Mouse (Mus musculus): ENCODE results near the gene Epb41l1. TPM values are rescaled to one million over a fixed set of nuclear protein-coding genes. Genes with fewer than 3 reads are reported as not detected.

Gene Epb41l1
- polyA plus RNA-seq, 1 experiment from 2014 or later = 0.67 TPM

GRCm38 (mm10) chr2:156474111-156474510, 53.4 kb downstream of the Epb41l1 start:
- WGBS (ENCODE audit: insufficient replicate concordance) = 50% methylated on average over 3 of the region's 3 CpGs
- Histone ChIP-seq H3K27ac (ENCODE audit: low read length) (no peak overlapping the region), H3K9me3 (replicated peaks; ENCODE audit: control insufficient read depth, low read length) (no peaks in the 10 kb centered on the region), H3K4me2 (ENCODE audit: low read depth, low read length) (no peak overlapping the region), H3K36me3 (ENCODE audit: control insufficient read depth, insufficient read depth) (no peaks in the 10 kb centered on the region), H3K27me3 (ENCODE audit: control insufficient read depth, insufficient read depth, low read depth, low read length) (peaks cover 39% of the 10 kb centered on the region), H3K9ac (ENCODE audit: low read depth, low read length) (no peak overlapping the region), H3K4me1 (ENCODE audit: control insufficient read depth, low read depth, low read length) (peaks cover 28% of the 10 kb centered on the region), H3K4me3 (ENCODE audit: low read depth, low read length) (no peak overlapping the region)
- no peak for ATAC-seq (ENCODE audit: low read depth)

GRCm38 (mm10) chr2:156474891-156475284, 54.2 kb downstream of the Epb41l1 start:
- Histone ChIP-seq H3K27ac (ENCODE audit: low read length) (peak overlapping the region; percentile 58), H3K4me1 (ENCODE audit: control insufficient read depth, low read depth, low read length) (peaks cover 28% of the 10 kb centered on the region), H3K4me2 (ENCODE audit: low read depth, low read length) (peak overlapping the region; percentile 85), H3K9ac (ENCODE audit: low read depth, low read length) (peak overlapping the region; percentile 66), H3K4me3 (ENCODE audit: low read depth, low read length) (peak overlapping the region; percentile 65), H3K9me3 (replicated peaks; ENCODE audit: control insufficient read depth, low read length) (no peaks in the 10 kb centered on the region), H3K27me3 (ENCODE audit: control insufficient read depth, insufficient read depth, low read depth, low read length) (peaks cover 39% of the 10 kb centered on the region), H3K36me3 (ENCODE audit: control insufficient read depth, insufficient read depth) (no peaks in the 10 kb centered on the region)
- WGBS (ENCODE audit: insufficient replicate concordance) = 27% methylated on average over 12 of the region's 12 CpGs
- ATAC-seq (ENCODE audit: low read depth) = peak; percentile 70

- 1% methylated on average over 63 of the region's 80 CpGs for WGBS (ENCODE audit: insufficient replicate concordance)
These were observed 54.8 kb downstream of the Epb41l1 start for GRCm38 (mm10) chr2:156475285-156476110.

GRCm38 (mm10) chr2:156476111-156476747, 55.5 kb downstream of the Epb41l1 start:
- 23% methylated on average over 8 of the region's 8 CpGs for WGBS (ENCODE audit: insufficient replicate concordance)
- Histone ChIP-seq H3K4me2 (ENCODE audit: low read depth, low read length) (peak overlapping the region; percentile 85), H3K27me3 (ENCODE audit: control insufficient read depth, insufficient read depth, low read depth, low read length) (peaks cover 39% of the 10 kb centered on the region), H3K36me3 (ENCODE audit: control insufficient read depth, insufficient read depth) (no peaks in the 10 kb centered on the region), H3K9me3 (replicated peaks; ENCODE audit: control insufficient read depth, low read length) (no peaks in the 10 kb centered on the region), H3K9ac (ENCODE audit: low read depth, low read length) (peak overlapping the region; percentile 66), H3K27ac (ENCODE audit: low read length) (no peak overlapping the region), H3K4me3 (ENCODE audit: low read depth, low read length) (peak overlapping the region; percentile 65), H3K4me1 (ENCODE audit: control insufficient read depth, low read depth, low read length) (peaks cover 28% of the 10 kb centered on the region)
- ATAC-seq (ENCODE audit: low read depth) = no peak

More at GRCm38 (mm10) chr2:156475285-156476110, 54.8 kb downstream of the Epb41l1 start:
- peak overlapping the region; percentile 85 for H3K4me2 ChIP-seq (ENCODE audit: low read depth, low read length)
- peak; percentile 73 for ATAC-seq (ENCODE audit: low read depth)
- H3K36me3 ChIP-seq (ENCODE audit: control insufficient read depth, insufficient read depth) = no peaks in the 10 kb centered on the region
- peak overlapping the region; percentile 58 for H3K27ac ChIP-seq (ENCODE audit: low read length)
- H3K9ac ChIP-seq (ENCODE audit: low read depth, low read length) = peak overlapping the region; percentile 66
- peaks cover 28% of the 10 kb centered on the region for H3K4me1 ChIP-seq (ENCODE audit: control insufficient read depth, low read depth, low read length)
- no peaks in the 10 kb centered on the region for H3K9me3 ChIP-seq (replicated peaks; ENCODE audit: control insufficient read depth, low read length)
- peak overlapping the region; percentile 65 for H3K4me3 ChIP-seq (ENCODE audit: low read depth, low read length)
- peaks cover 39% of the 10 kb centered on the region for H3K27me3 ChIP-seq (ENCODE audit: control insufficient read depth, insufficient read depth, low read depth, low read length)

GRCm38 (mm10) chr2:156476748-156477151, 56.0 kb downstream of the Epb41l1 start:
- no peak overlapping the region for H3K9ac ChIP-seq (ENCODE audit: low read depth, low read length)
- no peak overlapping the region for H3K4me3 ChIP-seq (ENCODE audit: low read depth, low read length)
- H3K4me2 ChIP-seq (ENCODE audit: low read depth, low read length) = no peak overlapping the region
- no peak for ATAC-seq (ENCODE audit: low read depth)
- H3K27ac ChIP-seq (ENCODE audit: low read length) = no peak overlapping the region
- no peaks in the 10 kb centered on the region for H3K36me3 ChIP-seq (ENCODE audit: control insufficient read depth, insufficient read depth)
- WGBS (ENCODE audit: insufficient replicate concordance) = 54% methylated on average over 5 of the region's 5 CpGs
- peaks cover 39% of the 10 kb centered on the region for H3K27me3 ChIP-seq (ENCODE audit: control insufficient read depth, insufficient read depth, low read depth, low read length)
- H3K9me3 ChIP-seq (replicated peaks; ENCODE audit: control insufficient read depth, low read length) = no peaks in the 10 kb centered on the region
- H3K4me1 ChIP-seq (ENCODE audit: control insufficient read depth, low read depth, low read length) = peaks cover 28% of the 10 kb centered on the region

- peaks cover 39% of the 10 kb centered on the region for H3K27me3 ChIP-seq (ENCODE audit: control insufficient read depth, insufficient read depth, low read depth, low read length)
- no peak overlapping the region for H3K27ac ChIP-seq (ENCODE audit: low read length)
- WGBS (ENCODE audit: insufficient replicate concordance) = 39% methylated on average over 13 of the region's 13 CpGs
These were observed 57.5 kb downstream of the Epb41l1 start for GRCm38 (mm10) chr2:156478046-156478690.

GRCm38 (mm10) chr2:156479833-156480232, 59.1 kb downstream of the Epb41l1 start:
- ATAC-seq (ENCODE audit: low read depth) = no peak
- WGBS (ENCODE audit: insufficient replicate concordance) = 60% methylated on average over 7 of the region's 7 CpGs
- Histone ChIP-seq H3K9ac (ENCODE audit: low read depth, low read length) (no peak overlapping the region), H3K4me3 (ENCODE audit: low read depth, low read length) (no peak overlapping the region), H3K9me3 (replicated peaks; ENCODE audit: control insufficient read depth, low read length) (no peaks in the 10 kb centered on the region), H3K4me1 (ENCODE audit: control insufficient read depth, low read depth, low read length) (peaks cover 19% of the 10 kb centered on the region), H3K4me2 (ENCODE audit: low read depth, low read length) (no peak overlapping the region), H3K36me3 (ENCODE audit: control insufficient read depth, insufficient read depth) (no peaks in the 10 kb centered on the region), H3K27ac (ENCODE audit: low read length) (no peak overlapping the region), H3K27me3 (ENCODE audit: control insufficient read depth, insufficient read depth, low read depth, low read length) (peaks cover 35% of the 10 kb centered on the region)

More at GRCm38 (mm10) chr2:156478046-156478690, 57.5 kb downstream of the Epb41l1 start:
- no peak for ATAC-seq (ENCODE audit: low read depth)
- Histone ChIP-seq H3K9me3 (replicated peaks; ENCODE audit: control insufficient read depth, low read length) (no peaks in the 10 kb centered on the region), H3K4me1 (ENCODE audit: control insufficient read depth, low read depth, low read length) (peaks cover 28% of the 10 kb centered on the region), H3K36me3 (ENCODE audit: control insufficient read depth, insufficient read depth) (no peaks in the 10 kb centered on the region), H3K4me2 (ENCODE audit: low read depth, low read length) (no peak overlapping the region), H3K9ac (ENCODE audit: low read depth, low read length) (no peak overlapping the region), H3K4me3 (ENCODE audit: low read depth, low read length) (no peak overlapping the region)

GRCm38 (mm10) chr2:156480267-156480666, 59.6 kb downstream of the Epb41l1 start:
- Histone ChIP-seq H3K9ac (ENCODE audit: low read depth, low read length) (no peak overlapping the region), H3K9me3 (replicated peaks; ENCODE audit: control insufficient read depth, low read length) (no peaks in the 10 kb centered on the region), H3K36me3 (ENCODE audit: control insufficient read depth, insufficient read depth) (no peaks in the 10 kb centered on the region), H3K4me1 (ENCODE audit: control insufficient read depth, low read depth, low read length) (peaks cover 14% of the 10 kb centered on the region), H3K4me3 (ENCODE audit: low read depth, low read length) (no peak overlapping the region), H3K27me3 (ENCODE audit: control insufficient read depth, insufficient read depth, low read depth, low read length) (peaks cover 34% of the 10 kb centered on the region), H3K4me2 (ENCODE audit: low read depth, low read length) (no peak overlapping the region), H3K27ac (ENCODE audit: low read length) (no peak overlapping the region)
- no peak for ATAC-seq (ENCODE audit: low read depth)
- WGBS (ENCODE audit: insufficient replicate concordance) = 67% methylated on average over 7 of the region's 7 CpGs

Data from liver, embryonic 16.5 days (tissue).